Mouse (Mus musculus) forelimb bud, embryonic 11.5 days (tissue): ENCODE results near the gene Sdccag8.

Experiments
- DNase-seq: peaks from one replicate; pipeline ENCODE4 v3.0.0-alpha.2; 2012; ENCODE audit warnings: low read depth, low spot score

Sdccag8 gene

GRCm38 (mm10) chr1:177051366-177051963, 237.0 kb downstream of the Sdccag8 start:
- no peak for DNase-seq

GRCm38 (mm10) chr1:177054891-177055290, 240.4 kb downstream of the Sdccag8 start:
- no peak for DNase-seq

- DNase-seq: no peak
These were observed 247.3 kb downstream of the Sdccag8 start for GRCm38 (mm10) chr1:177061761-177062160.

GRCm38 (mm10) chr1:177065732-177066131, 251.3 kb downstream of the Sdccag8 start:
- no peak for DNase-seq

- no peak for DNase-seq
These were observed 252.7 kb downstream of the Sdccag8 start for GRCm38 (mm10) chr1:177067123-177067646.

GRCm38 (mm10) chr1:177069161-177069560, 254.7 kb downstream of the Sdccag8 start:
- DNase-seq: no peak
